9 mouse cellular contexts compared by ENCODE assay signal in genomic region chr7:4123732-4124131, GRCm38 (mm10). TPM values are rescaled to one million over a fixed set of nuclear protein-coding genes. Genes with fewer than 3 reads are reported as not detected.
DNase-seq lines count a peak whose midpoint lies in the region; ATAC-seq lines count a peak whose summit lies in the region.
"Had no signal": no experiment of that assay in that cellular context is flagged by ENCODE, and none has a peak within 500 bp of the region (broad histone marks: within the 10 kb centered on the region; RNA-seq: fewer than 3 reads in every experiment).

No protein-coding gene starts in this region.

- no peaks in the 10 kb centered on the region for H3K36me3 ChIP-seq in limb, embryonic 11.5 days (ENCODE audit: control insufficient read depth, insufficient read depth, low read length)
- H3K36me3 ChIP-seq in limb, embryonic 10.5 days = no peaks in the 10 kb centered on the region
- H3K36me3 ChIP-seq in hindbrain, embryonic 11.5 days (ENCODE audit: control insufficient read depth, insufficient read depth, low read length) = no peaks in the 10 kb centered on the region
- H3K36me3 ChIP-seq in midbrain, embryonic 10.5 days = peaks cover 26% of the 10 kb centered on the region

- no peaks in the 10 kb centered on the region for H3K4me1 ChIP-seq in limb, embryonic 11.5 days (ENCODE audit: control insufficient read depth, insufficient read depth, low read length)
- H3K4me1 ChIP-seq in limb, embryonic 10.5 days = peaks cover 16% of the 10 kb centered on the region
- H3K4me1 ChIP-seq in hindbrain, embryonic 11.5 days (replicated peaks; ENCODE audit: control insufficient read depth, insufficient read depth, low read length) = peaks cover 12% of the 10 kb centered on the region
- H3K4me1 ChIP-seq in midbrain, embryonic 10.5 days = peaks cover 69% of the 10 kb centered on the region

- H3K9me3 ChIP-seq in limb, embryonic 11.5 days (ENCODE audit: control insufficient read depth, low read length) = no peaks in the 10 kb centered on the region
- no peaks in the 10 kb centered on the region for H3K9me3 ChIP-seq in limb, embryonic 10.5 days (replicated peaks)
- H3K9me3 ChIP-seq in hindbrain, embryonic 11.5 days (ENCODE audit: control insufficient read depth, low read length) = no peaks in the 10 kb centered on the region
- no peaks in the 10 kb centered on the region for H3K9me3 ChIP-seq in midbrain, embryonic 10.5 days (replicated peaks)

- H3K27ac ChIP-seq in limb, embryonic 11.5 days (replicated peaks; ENCODE audit: low read depth, low read length) = no peak overlapping the region
- H3K27ac ChIP-seq in limb, embryonic 10.5 days = no peak overlapping the region
- peak overlapping the region; percentile 94 for H3K27ac ChIP-seq in hindbrain, embryonic 11.5 days (ENCODE audit: low read depth, low read length)
- H3K27ac ChIP-seq in midbrain, embryonic 10.5 days (replicated peaks) = peak overlapping the region; percentile 94

- no peak overlapping the region for H3K9ac ChIP-seq in limb, embryonic 11.5 days (ENCODE audit: low read length)
- peak overlapping the region; percentile 42; the same call in 1 of the 2 replicates for H3K9ac ChIP-seq in hindbrain, embryonic 11.5 days (ENCODE audit: low read depth, low read length)

- H3K4me2 ChIP-seq in limb, embryonic 11.5 days (ENCODE audit: low read depth, severe bottlenecking) = no peak overlapping the region
- H3K4me2 ChIP-seq in hindbrain, embryonic 11.5 days (replicated peaks; ENCODE audit: low read depth, low read length) = peak overlapping the region; percentile 19

- H3K27me3 ChIP-seq in limb, embryonic 11.5 days (ENCODE audit: control insufficient read depth, insufficient read depth, low read length) = peaks cover 19% of the 10 kb centered on the region
- peaks cover 47% of the 10 kb centered on the region for H3K27me3 ChIP-seq in limb, embryonic 10.5 days (ENCODE audit: low read depth, poor library complexity, severe bottlenecking)
- no peaks in the 10 kb centered on the region for H3K27me3 ChIP-seq in hindbrain, embryonic 11.5 days (ENCODE audit: control insufficient read depth, insufficient read depth, low read length)
- peaks cover 29% of the 10 kb centered on the region for H3K27me3 ChIP-seq in midbrain, embryonic 10.5 days (ENCODE audit: low read depth, poor library complexity, severe bottlenecking)

- 64% methylated on average over 1 of the region's 1 CpGs for WGBS in limb, embryonic 11.5 days
- 57% methylated on average over 1 of the region's 1 CpGs for WGBS in limb, embryonic 10.5 days
- 67% methylated on average over 1 of the region's 1 CpGs for WGBS in hindbrain, embryonic 11.5 days
- 24% methylated on average over 1 of the region's 1 CpGs for WGBS in midbrain, embryonic 10.5 days

- 0 out of 2 replicates have a peak, but pooled peaks have one; percentile 12 for ATAC-seq in limb, embryonic 11.5 days (ENCODE audit: insufficient number of reproducible peaks, low FRiP score, low TSS enrichment, low read depth)
- peak; percentile 75 for ATAC-seq in hindbrain, embryonic 11.5 days (ENCODE audit: low FRiP score)

- no peak for DNase-seq in limb, embryonic 11.5 days (ENCODE audit: low spot score)
- no peak for DNase-seq in limb, embryonic 10.5 days (ENCODE audit: low spot score)
- DNase-seq in embryo, embryonic 10.5 days (ENCODE audit: low spot score) = peak; percentile 36
- DNase-seq in hindbrain, embryonic 11.5 days (ENCODE audit: low spot score) = peak; percentile 56
- DNase-seq in midbrain, embryonic 10.5 days (ENCODE audit: low spot score) = peak; percentile 58
- peak; percentile 85 for DNase-seq in telencephalon, adult 2 months (ENCODE audit: low read depth, low spot score)
- no peak for DNase-seq in lung, postnatal 10 days
- no peak for DNase-seq in c-Kit-positive CD71-positive TER-119-positive erythroid progenitor cells, embryonic 14.5 days (ENCODE audit: low spot score)

- no peak overlapping the region for H3K4me3 ChIP-seq in limb, embryonic 11.5 days (ENCODE audit: low read depth, low read length)
- H3K4me3 ChIP-seq in limb, embryonic 10.5 days = no peak overlapping the region
- no peak overlapping the region for H3K4me3 ChIP-seq in hindbrain, embryonic 11.5 days (ENCODE audit: low read depth, low read length)
- H3K4me3 ChIP-seq in midbrain, embryonic 10.5 days = peak overlapping the region; percentile 86
- H3K4me3 ChIP-seq: myocyte had no signal

RNA-seq across cellular contexts. Expression of gene Ttyh1, which starts 4.5 kb away (rescaled TPM):
- 1.4 and 1.5 TPM in 2 replicates for polyA plus RNA-seq in limb, embryonic 11.5 days (2014; fragmentation: Nextera tagmentation; extraction: Ambion mirVana)
- 0.79 and 1.2 TPM in 2 replicates for polyA plus RNA-seq in limb, embryonic 10.5 days (2016; fragmentation: Nextera tagmentation; extraction: Ambion mirVana)
- 61.0 and 66.6 TPM in 2 replicates for polyA plus RNA-seq in hindbrain, embryonic 11.5 days (2014; fragmentation: Nextera tagmentation; extraction: Ambion mirVana)
- 21.9 and 45.3 TPM in 2 replicates for polyA plus RNA-seq in midbrain, embryonic 10.5 days (2016; fragmentation: Nextera tagmentation; extraction: Ambion mirVana)

RNA-seq across cellular contexts. Expression of gene Leng8, which starts 13.1 kb away (rescaled TPM):
- polyA plus RNA-seq in limb, embryonic 11.5 days (2014; fragmentation: Nextera tagmentation; extraction: Ambion mirVana) = 47.6 and 49.7 TPM in 2 replicates
- 61.7 and 75.9 TPM in 2 replicates for polyA plus RNA-seq in limb, embryonic 10.5 days (2016; fragmentation: Nextera tagmentation; extraction: Ambion mirVana)
- 45.3 and 54.4 TPM in 2 replicates for polyA plus RNA-seq in hindbrain, embryonic 11.5 days (2014; fragmentation: Nextera tagmentation; extraction: Ambion mirVana)
- 63.1 and 82.0 TPM in 2 replicates for polyA plus RNA-seq in midbrain, embryonic 10.5 days (2016; fragmentation: Nextera tagmentation; extraction: Ambion mirVana)

RNA-seq across cellular contexts. Expression of gene Leng9, which starts 26.4 kb away (rescaled TPM):
- 1.0 and 1.2 TPM in 2 replicates for polyA plus RNA-seq in limb, embryonic 11.5 days (2014; fragmentation: Nextera tagmentation; extraction: Ambion mirVana)
- polyA plus RNA-seq in limb, embryonic 10.5 days (2016; fragmentation: Nextera tagmentation; extraction: Ambion mirVana) = 1.2 and 2.0 TPM in 2 replicates
- 1.9 TPM in 2 replicates for polyA plus RNA-seq in hindbrain, embryonic 11.5 days (2014; fragmentation: Nextera tagmentation; extraction: Ambion mirVana)
- polyA plus RNA-seq in midbrain, embryonic 10.5 days (2016; fragmentation: Nextera tagmentation; extraction: Ambion mirVana) = 1.4 and 1.9 TPM in 2 replicates

RNA-seq across cellular contexts. Expression of gene Cdc42ep5, which starts 40.9 kb away (rescaled TPM):
- polyA plus RNA-seq in limb, embryonic 11.5 days (2014; fragmentation: Nextera tagmentation; extraction: Ambion mirVana) = 29.4 and 35.1 TPM in 2 replicates
- 23.5 and 32.3 TPM in 2 replicates for polyA plus RNA-seq in limb, embryonic 10.5 days (2016; fragmentation: Nextera tagmentation; extraction: Ambion mirVana)
- 19.9 and 20.7 TPM in 2 replicates for polyA plus RNA-seq in hindbrain, embryonic 11.5 days (2014; fragmentation: Nextera tagmentation; extraction: Ambion mirVana)
- 18.1 and 20.1 TPM in 2 replicates for polyA plus RNA-seq in midbrain, embryonic 10.5 days (2016; fragmentation: Nextera tagmentation; extraction: Ambion mirVana)

Comparison
In these comparisons a context has a peak if more than half of its experiments do, and no peak if none do; other contexts are left out.
1. DNase-seq: peak in embryo, embryonic 10.5 days (single experiment), hindbrain, embryonic 11.5 days (single experiment), midbrain, embryonic 10.5 days (single experiment) and telencephalon, adult 2 months (single experiment); none in limb, embryonic 11.5 days (single experiment), limb, embryonic 10.5 days (single experiment), lung, postnatal 10 days (single experiment) and c-Kit-positive CD71-positive TER-119-positive erythroid progenitor cells, embryonic 14.5 days (single experiment).
2. H3K27ac ChIP-seq: peak in hindbrain, embryonic 11.5 days (single experiment) and midbrain, embryonic 10.5 days (single experiment); none in limb, embryonic 11.5 days (single experiment) and limb, embryonic 10.5 days (single experiment).